Mouse (Mus musculus) CH12F3 (cell line): Measurements from ENCODE around the gene Lgr4.

ENCODE experiments used
- in situ Hi-C: fragments of 300-500 bp; cut with MboI; formaldehyde crosslinking; loops from 2 replicates; pipeline ENCODE4 v1.14.3; 2020; ENCODE audit warnings: low sequenced_read_pairs

Gene Lgr4

GRCm38 (mm10) chr2:109972310-109972709 is 54.9 kb downstream of the Lgr4 start:
- in situ Hi-C loops, result no loop called here

- in situ Hi-C loops, result no loop called here
Observed at GRCm38 (mm10) chr2:109972922-109973321, 55.5 kb downstream of the Lgr4 start.

- in situ Hi-C loops, result no loop called here
Observed at GRCm38 (mm10) chr2:109974807-109975206, 57.4 kb downstream of the Lgr4 start.

GRCm38 (mm10) chr2:109976181-109976580 is 58.7 kb downstream of the Lgr4 start:
- in situ Hi-C loops, result no loop called here

- in situ Hi-C loops, result no loop called here
Observed at GRCm38 (mm10) chr2:109977322-109977721, 59.9 kb downstream of the Lgr4 start.

- in situ Hi-C loops, result no loop called here
Observed at GRCm38 (mm10) chr2:109979209-109979608, 61.8 kb downstream of the Lgr4 start.

- in situ Hi-C loops, result no loop called here
Observed at GRCm38 (mm10) chr2:109983435-109983834, 66.0 kb downstream of the Lgr4 start.

GRCm38 (mm10) chr2:109984930-109985329 is 67.5 kb downstream of the Lgr4 start:
- in situ Hi-C loops, result no loop called here

GRCm38 (mm10) chr2:109985560-109985959 is 68.1 kb downstream of the Lgr4 start:
- in situ Hi-C loops, result no loop called here

GRCm38 (mm10) chr2:109986036-109986785 is 68.8 kb downstream of the Lgr4 start:
- in situ Hi-C loops, result no loop called here

GRCm38 (mm10) chr2:109987946-109988345 is 70.5 kb downstream of the Lgr4 start:
- in situ Hi-C loops, result no loop called here

- in situ Hi-C loops, result no loop called here
Observed at GRCm38 (mm10) chr2:109989196-109989595, 71.7 kb downstream of the Lgr4 start.

GRCm38 (mm10) chr2:109989679-109990473 is 72.4 kb downstream of the Lgr4 start:
- in situ Hi-C loops, result no loop called here

GRCm38 (mm10) chr2:109991754-109992153 is 74.3 kb downstream of the Lgr4 start:
- in situ Hi-C loops, result no loop called here

GRCm38 (mm10) chr2:109992448-109993073 is 75.1 kb downstream of the Lgr4 start:
- in situ Hi-C loops, result no loop called here

GRCm38 (mm10) chr2:109993404-109993803 is 76.0 kb downstream of the Lgr4 start:
- in situ Hi-C loops, result no loop called here

- in situ Hi-C loops, result no loop called here
Observed at GRCm38 (mm10) chr2:109995061-109995460, 77.6 kb downstream of the Lgr4 start.

GRCm38 (mm10) chr2:109996411-109996810 is 79.0 kb downstream of the Lgr4 start:
- in situ Hi-C loops, result no loop called here

- in situ Hi-C loops, result no loop called here
Observed at GRCm38 (mm10) chr2:110004668-110005067, 87.2 kb downstream of the Lgr4 start.

- in situ Hi-C loops, result no loop called here
Observed at GRCm38 (mm10) chr2:110005164-110005563, 87.7 kb downstream of the Lgr4 start.

GRCm38 (mm10) chr2:110005596-110006239 is 88.3 kb downstream of the Lgr4 start:
- in situ Hi-C loops, result no loop called here
